Mouse (Mus musculus): ENCODE data around the gene Klf2. TPM values are rescaled to one million over a fixed set of nuclear protein-coding genes. Genes with fewer than 3 reads are reported as not detected.

The Klf2 gene
- total and polyA plus RNA-seq, 3 experiments: 0.12 to 1.4 TPM; not detected in 1

DNA sequence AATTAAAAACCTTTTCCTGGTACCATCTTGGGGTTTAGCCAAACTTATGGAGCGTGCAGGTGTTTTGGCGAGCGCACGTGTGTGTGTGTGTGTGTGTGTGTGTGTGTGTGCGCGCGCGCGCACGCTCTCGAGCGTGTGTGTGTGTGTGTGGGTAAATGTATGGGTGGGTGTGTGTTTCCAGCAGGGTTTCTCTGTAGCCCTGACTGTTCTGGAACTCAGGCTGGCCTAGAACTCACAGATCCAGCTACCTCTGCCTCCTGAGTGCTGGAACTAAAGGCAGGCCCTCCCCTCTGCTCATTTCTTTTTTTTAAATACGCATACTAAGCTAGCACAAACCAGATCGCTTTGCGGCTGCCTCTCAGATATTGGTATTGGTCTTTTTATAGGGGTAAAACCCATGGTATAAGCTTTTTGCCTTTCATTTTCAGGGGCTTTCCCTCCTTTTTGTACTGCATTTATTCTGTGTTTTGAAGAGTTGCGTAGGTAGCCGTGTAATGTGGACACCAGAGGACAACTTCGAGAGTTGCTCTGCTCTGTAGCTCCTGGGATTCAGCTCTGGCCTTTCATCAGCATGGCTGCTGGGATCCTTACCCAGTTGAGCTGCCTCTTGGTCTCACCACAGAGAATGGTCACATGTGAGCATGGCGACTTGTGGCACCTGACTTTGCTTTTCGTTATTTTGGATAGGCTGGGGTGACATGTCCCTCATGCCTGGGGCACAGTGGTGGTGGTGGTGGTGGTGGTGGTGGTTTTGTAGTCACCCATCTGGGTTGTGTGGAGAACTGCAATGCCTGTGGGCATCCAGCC is 3.0 kb downstream of the Klf2 start:
- Histone ChIP-seq H3K9ac (ENCODE audit: insufficient read depth, low read depth) (no peak overlapping the region), H3K4me2 (ENCODE audit: insufficient read depth, low read depth, poor library complexity, severe bottlenecking) (peak overlapping the region; percentile 69), H3K27me3 (replicated peaks) (peaks cover 2% of the 10 kb centered on the region), H3K27ac (ENCODE audit: insufficient read depth, low read depth) (no peak overlapping the region), H3K4me1 (ENCODE audit: control insufficient read depth in 1 of 2, insufficient read depth in 2 of 2) (peaks cover 21 to 63% of the 10 kb centered on the region in 2 experiments), H3K79me2 (replicated peaks; ENCODE audit: control insufficient read depth, extremely low read depth, insufficient read depth, poor library complexity, severe bottlenecking) (no peaks in the 10 kb centered on the region), H3K4me3 (replicated peaks in 1 of 3; ENCODE audit: low read depth in 2 of 3, low read length in 2 of 3, poor library complexity in 1 of 3) (peak overlapping the region in 1 of 3 experiments; percentile 27), H3K9me3 (replicated peaks; ENCODE audit: low read length) (peaks cover 20% of the 10 kb centered on the region), H3K36me3 (replicated peaks in 1 of 2; ENCODE audit: control insufficient read depth in 1 of 2, insufficient read depth in 1 of 2, low read length in 1 of 2) (peaks cover 0 to 2% of the 10 kb centered on the region in 2 experiments)
- TF ChIP-seq MAX (IDR thresholded peaks at IDR 0.05; ENCODE audit: low read length): 0 out of 2 replicates have a peak, but pooled peaks have one; percentile 7
- TF ChIP-seq BHLHE40 (IDR thresholded peaks at IDR 0.05; ENCODE audit: low read depth, low read length): peak; percentile 74
- no peak for TF ChIP-seq ETS1 (conservative IDR thresholded peaks at IDR 0.05; ENCODE audit: low read depth, low read length)
- no peak for TF ChIP-seq MAZ (IDR thresholded peaks at IDR 0.05; ENCODE audit: low read depth, low read length)
- TF ChIP-seq JUN (IDR thresholded peaks at IDR 0.05; ENCODE audit: insufficient read depth, low read depth, low read length): no peak
- no peak for TF ChIP-seq SIN3A (IDR thresholded peaks at IDR 0.05; ENCODE audit: low read length)
- dilution Hi-C loops (cut with MboI; ENCODE audit: extremely low pct_ligation_motif_present, extremely low pct_unique_long_range_greater_than_20kb, low sequenced_read_pairs): no loop called here
- in situ Hi-C loops (cut with MboI; ENCODE audit: low pct_ligation_motif_present, low pct_unique_long_range_greater_than_20kb, low sequenced_read_pairs): no loop called here
- no peak for DNase-seq (ENCODE audit: extremely low read depth)

DNA sequence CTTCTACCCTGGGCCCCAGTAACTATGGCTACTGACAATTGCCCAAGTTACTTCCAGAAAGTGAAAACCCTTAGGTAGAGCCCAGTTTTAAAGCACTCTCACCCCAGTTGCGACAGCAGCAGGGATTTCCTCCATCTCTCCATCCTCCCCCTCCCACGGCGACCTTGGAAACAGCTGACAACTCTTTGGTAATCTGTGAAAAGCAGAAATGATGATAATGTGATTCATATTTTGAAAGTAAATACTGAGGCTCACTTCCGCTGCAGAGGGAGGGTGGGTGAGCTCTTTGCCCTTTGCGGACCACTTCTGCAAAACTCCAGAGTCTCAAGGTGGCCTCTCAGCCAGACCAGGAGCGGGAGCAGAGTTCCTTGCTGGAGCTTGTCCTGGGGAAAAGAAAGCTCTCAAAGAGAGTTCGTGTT is 3.6 kb downstream of the Klf2 start:
- in situ Hi-C loops (cut with MboI; ENCODE audit: low pct_ligation_motif_present, low pct_unique_long_range_greater_than_20kb, low sequenced_read_pairs): no loop called here
- DNase-seq (ENCODE audit: extremely low read depth): peak; percentile 66
- Histone ChIP-seq H3K36me3 (replicated peaks in 1 of 2; ENCODE audit: control insufficient read depth in 1 of 2, insufficient read depth in 1 of 2, low read length in 1 of 2) (peaks cover 0 to 2% of the 10 kb centered on the region in 2 experiments), H3K9ac (ENCODE audit: insufficient read depth, low read depth) (no peak overlapping the region), H3K4me3 (replicated peaks in 1 of 3; ENCODE audit: low read depth in 2 of 3, low read length in 2 of 3, poor library complexity in 1 of 3) (no peak overlapping the region), H3K27me3 (replicated peaks) (peaks cover 2% of the 10 kb centered on the region), H3K4me1 (ENCODE audit: control insufficient read depth in 1 of 2, insufficient read depth in 2 of 2) (peaks cover 20 to 57% of the 10 kb centered on the region in 2 experiments), H3K27ac (ENCODE audit: insufficient read depth, low read depth) (no peak overlapping the region), H3K9me3 (replicated peaks; ENCODE audit: low read length) (peaks cover 20% of the 10 kb centered on the region), H3K79me2 (replicated peaks; ENCODE audit: control insufficient read depth, extremely low read depth, insufficient read depth, poor library complexity, severe bottlenecking) (no peaks in the 10 kb centered on the region), H3K4me2 (ENCODE audit: insufficient read depth, low read depth, poor library complexity, severe bottlenecking) (peak overlapping the region; percentile 69)
- dilution Hi-C loops (cut with MboI; ENCODE audit: extremely low pct_ligation_motif_present, extremely low pct_unique_long_range_greater_than_20kb, low sequenced_read_pairs): no loop called here
- TF ChIP-seq CHD1 (IDR thresholded peaks at IDR 0.05; ENCODE audit: low read depth, low read length) (no peak), E2F4 (IDR thresholded peaks at IDR 0.05; ENCODE audit: insufficient replicate concordance, low read depth, low read length) (no peak), BHLHE40 (IDR thresholded peaks at IDR 0.05; ENCODE audit: low read depth, low read length) (no peak), KAT2A (IDR thresholded peaks at IDR 0.05; ENCODE audit: insufficient replicate concordance, low read length) (no peak), HCFC1 (IDR thresholded peaks at IDR 0.05; ENCODE audit: low read depth, low read length) (no peak), RCOR1 (conservative IDR thresholded peaks at IDR 0.05; ENCODE audit: low read depth, low read length) (peak; percentile 60; the same call in 1 of the 2 replicates), UBTF (IDR thresholded peaks at IDR 0.05; ENCODE audit: low read depth, low read length) (no peak), GABPA (IDR thresholded peaks at IDR 0.05; ENCODE audit: insufficient replicate concordance, low read depth, low read length) (no peak), ZMIZ1 (IDR thresholded peaks at IDR 0.05; ENCODE audit: low read depth, low read length) (no peak), MXI1 (IDR thresholded peaks at IDR 0.05; ENCODE audit: low read depth, low read length) (no peak), EP300 (IDR thresholded peaks at IDR 0.05; ENCODE audit: low read length) (peak; percentile 84), NELFE (IDR thresholded peaks at IDR 0.05; ENCODE audit: low read depth, low read length) (no peak), ELF1 (IDR thresholded peaks at IDR 0.05; ENCODE audit: low read depth, low read length) (peak; percentile 22; the same call in 1 of the 2 replicates), IRF4 (IDR thresholded peaks at IDR 0.05; ENCODE audit: low read depth, low read length) (peak; percentile 89; the same call in 1 of the 2 replicates), ZNF384 (IDR thresholded peaks at IDR 0.05; ENCODE audit: low read depth, low read length) (no peak), ZC3H11A (IDR thresholded peaks at IDR 0.05; ENCODE audit: low read depth, low read length) (no peak), CTCF (conservative IDR thresholded peaks at IDR 0.05 in 1 of 2, IDR thresholded peaks at IDR 0.05 in 1 of 2; ENCODE audit: low read depth in 2 of 2, low read length in 2 of 2) (no peak), USF2 (conservative IDR thresholded peaks at IDR 0.05; ENCODE audit: low read depth, low read length) (no peak), TBP (conservative IDR thresholded peaks at IDR 0.05; ENCODE audit: low read depth, low read length) (no peak), MAFK (IDR thresholded peaks at IDR 0.05; ENCODE audit: insufficient replicate concordance, low read length) (0 out of 2 replicates have a peak, but pooled peaks have one; percentile 33), POLR2A (IDR thresholded peaks at IDR 0.05; ENCODE audit: low read depth, low read length) (no peak), TCF12 (IDR thresholded peaks at IDR 0.05; ENCODE audit: low read depth, low read length) (peak; percentile 31; the same call in 1 of the 2 replicates), CHD2 (IDR thresholded peaks at IDR 0.05; ENCODE audit: low read length) (peak; percentile 44; the same call in 1 of the 2 replicates), ETS1 (conservative IDR thresholded peaks at IDR 0.05; ENCODE audit: low read depth, low read length) (peak; percentile 88), POLR2AphosphoS2 (IDR thresholded peaks at IDR 0.05; ENCODE audit: low read depth, low read length) (no peak), JUN (IDR thresholded peaks at IDR 0.05; ENCODE audit: insufficient read depth, low read depth, low read length) (no peak), MAZ (IDR thresholded peaks at IDR 0.05; ENCODE audit: low read depth, low read length) (no peak), SMC3 (IDR thresholded peaks at IDR 0.05; ENCODE audit: low read depth, low read length) (no peak), NRF1 (IDR thresholded peaks at IDR 0.05; ENCODE audit: low read depth, low read length) (no peak)

Data from CH12.LX (cell line).